Mouse (Mus musculus) skeletal muscle tissue, adult 2 months (tissue): ENCODE results near the gene Rhobtb1.

Experiments
- DNase-seq: peaks from one replicate; pipeline ENCODE4 v3.0.0-alpha.2; 2012; ENCODE audit warnings: low read depth, low spot score

Rhobtb1 gene

GRCm38 (mm10) chr10:69151045-69151444, at the start of gene Rhobtb1:
Rhobtb1 (plus strand) TSS chr10:69151434.
- no peak for DNase-seq

GRCm38 (mm10) chr10:69101988-69102387, 49.2 kb upstream of the Rhobtb1 start:
- peak; percentile 8 for DNase-seq

- no peak for DNase-seq
These were observed 46.9 kb upstream of the Rhobtb1 start for GRCm38 (mm10) chr10:69104143-69104882.

GRCm38 (mm10) chr10:69104883-69105225, 46.4 kb upstream of the Rhobtb1 start:
- no peak for DNase-seq

- no peak for DNase-seq
These were observed 44.4 kb upstream of the Rhobtb1 start for GRCm38 (mm10) chr10:69106796-69107195.

GRCm38 (mm10) chr10:69107253-69107652, 44.0 kb upstream of the Rhobtb1 start:
- peak; percentile 29 for DNase-seq

- DNase-seq = no peak
These were observed 36.9 kb upstream of the Rhobtb1 start for GRCm38 (mm10) chr10:69114384-69114783.

- no peak for DNase-seq
These were observed 33.2 kb upstream of the Rhobtb1 start for GRCm38 (mm10) chr10:69117996-69118395.

- peak; percentile 38 for DNase-seq
These were observed 32.3 kb upstream of the Rhobtb1 start for GRCm38 (mm10) chr10:69118893-69119292.

- no peak for DNase-seq
These were observed 31.8 kb upstream of the Rhobtb1 start for GRCm38 (mm10) chr10:69119456-69119855.

- DNase-seq = no peak
These were observed 24.7 kb upstream of the Rhobtb1 start for GRCm38 (mm10) chr10:69126546-69126945.

GRCm38 (mm10) chr10:69128531-69128930, 22.7 kb upstream of the Rhobtb1 start:
- no peak for DNase-seq

- no peak for DNase-seq
These were observed 20.6 kb upstream of the Rhobtb1 start for GRCm38 (mm10) chr10:69130613-69131012.

GRCm38 (mm10) chr10:69134356-69134755, 16.9 kb upstream of the Rhobtb1 start:
- DNase-seq = no peak

GRCm38 (mm10) chr10:69136241-69136828, 14.9 kb upstream of the Rhobtb1 start:
- DNase-seq = no peak

GRCm38 (mm10) chr10:69149252-69149651, 2.0 kb upstream of the Rhobtb1 start:
- DNase-seq = no peak

- no peak for DNase-seq
These were observed 1.7 kb downstream of the Rhobtb1 start for GRCm38 (mm10) chr10:69152971-69153370.

GRCm38 (mm10) chr10:69155428-69156175, 4.4 kb downstream of the Rhobtb1 start:
- no peak for DNase-seq

GRCm38 (mm10) chr10:69156462-69156861, 5.2 kb downstream of the Rhobtb1 start:
- no peak for DNase-seq

- DNase-seq = no peak
These were observed 6.2 kb downstream of the Rhobtb1 start for GRCm38 (mm10) chr10:69157471-69157870.

GRCm38 (mm10) chr10:69160877-69161276, 9.6 kb downstream of the Rhobtb1 start:
- no peak for DNase-seq

- no peak for DNase-seq
These were observed 10.3 kb downstream of the Rhobtb1 start for GRCm38 (mm10) chr10:69161503-69161902.

GRCm38 (mm10) chr10:69162577-69162976, 11.3 kb downstream of the Rhobtb1 start:
- DNase-seq = no peak
